Mouse (Mus musculus) forebrain, postnatal 0 days (tissue): Measurements from ENCODE around the gene Rac2. TPM values are rescaled to one million over a fixed set of nuclear protein-coding genes. Genes with fewer than 3 reads are reported as not detected.

ENCODE experiments used
- ATAC-seq: fragments of 200-750 bp; cut with Nextera tagmentation; 2 replicates; pipeline ENCODE4 v1.8.0; 2017; ENCODE audit warnings: mild to moderate bottlenecking, moderate library complexity
- DNase-seq: peaks from one replicate; pipeline ENCODE4 v3.0.0-alpha.2; 2015
- H3K27ac ChIP-seq: fragments of 300-500 bp; sonication (generic); 2 replicates; pipeline ENCODE4 v1.5.1; 2014; ENCODE audit warnings: low read depth, mild to moderate bottlenecking, antibody characterized with exemption, low read length, moderate library complexity, mixed read lengths
- H3K27me3 ChIP-seq: fragments of 300-500 bp; sonication (generic); 2 replicates; pipeline ENCODE4 v1.6.1; 2014; ENCODE audit warnings: mild to moderate bottlenecking, low read length, mixed read lengths; ENCODE audit not compliant: insufficient read depth
- H3K36me3 ChIP-seq: fragments of 300-500 bp; sonication (generic); 2 replicates; pipeline ENCODE4 v1.6.1; 2014; ENCODE audit warnings: mild to moderate bottlenecking, moderate library complexity; ENCODE audit not compliant: insufficient read depth
- H3K4me1 ChIP-seq: fragments of 300-500 bp; sonication (generic); 2 replicates; pipeline ENCODE4 v1.6.1; 2014; ENCODE audit warnings: antibody characterized with exemption; ENCODE audit not compliant: insufficient read depth
- H3K4me2 ChIP-seq: fragments of 300-500 bp; sonication (generic); 2 replicates; pipeline ENCODE4 v1.6.1; 2014; ENCODE audit warnings: low read depth, mild to moderate bottlenecking, moderate library complexity
- H3K4me3 ChIP-seq: fragments of 300-500 bp; sonication (generic); 2 replicates; pipeline ENCODE4 v1.5.1; 2014; ENCODE audit warnings: low read depth, low read length, mixed read lengths
- H3K9ac ChIP-seq: fragments of 300-500 bp; sonication (generic); 2 replicates; pipeline ENCODE4 v1.6.1; 2014; ENCODE audit warnings: mild to moderate bottlenecking
- H3K9me3 ChIP-seq: fragments of 300-500 bp; sonication (generic); 2 replicates; pipeline ENCODE4 v1.6.1; 2016; ENCODE audit warnings: low read length
- CTCF ChIP-seq: sonication (generic); IDR thresholded peaks from 2 replicates; pipeline ENCODE4 v1.5.1; 2016; ENCODE audit warnings: antibody characterized with exemption, control low read depth, low read depth
- WGBS: fragments of 180-500 bp; shearing (Covaris S2); extraction: QIAGEN DNeasy Blood & Tissue Kit; methylation state at CpG from one replicate; pipeline ENCODE4 v1.1.7; 2014; 5-methylcytosine and 5-hydroxymethylcytosine counted together
- polyA plus RNA-seq: library from polyadenylated mRNA; unstranded; fragments of >200 nt; fragmentation: Nextera tagmentation; extraction: Ambion mirVana; gene quantifications from 2 replicates; pipeline ENCODE4 v1.2.1, GENCODE M21; 2015
- total RNA-seq: library from RNA; depleted of rRNA; stranded (reverse); fragments of >200 nt; gene quantifications from 2 replicates; pipeline ENCODE4 v1.2.3, GENCODE M21; 2014

The Rac2 gene
- total and polyA plus RNA-seq, 2 experiments from 2014 or later: 1.1 to 6.5 TPM

DNA sequence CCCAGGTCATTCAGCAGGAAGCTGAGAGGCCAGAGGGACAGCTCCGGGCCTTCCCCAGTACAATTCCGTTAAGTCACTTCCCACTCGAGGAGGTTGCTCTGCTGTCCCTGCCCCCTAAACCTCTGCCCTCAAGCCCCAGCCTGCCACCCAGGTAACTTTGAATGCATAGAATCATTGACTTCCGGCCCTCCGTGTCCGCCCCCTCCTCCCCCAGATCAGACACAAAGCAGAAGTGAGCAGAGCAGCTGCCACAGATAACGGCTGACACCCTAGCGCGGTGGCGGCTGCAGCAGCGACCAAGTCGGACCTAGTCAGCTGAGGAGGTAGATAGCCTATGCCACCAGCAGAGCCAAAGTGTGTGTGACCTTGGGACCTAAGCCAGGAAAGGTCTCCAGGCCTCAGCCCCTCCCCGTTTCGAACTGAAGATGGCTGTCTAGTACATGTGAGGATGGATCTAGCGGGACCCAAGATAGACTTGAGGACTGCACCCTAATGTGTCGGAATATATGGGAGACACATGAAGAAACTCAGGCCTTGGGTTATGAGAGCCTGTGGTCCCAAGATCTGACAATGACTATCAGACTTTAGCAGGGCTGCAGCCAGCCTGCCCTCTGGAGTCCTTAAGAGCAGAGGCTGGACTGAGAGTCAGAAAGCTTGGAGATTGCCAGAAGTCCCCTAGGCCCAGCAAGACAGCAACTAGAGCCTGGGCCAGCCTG, 871 bp downstream of the Rac2 start:
- Histone ChIP-seq H3K9ac (no peak overlapping the region), H3K27ac (no peak overlapping the region), H3K36me3 (no peaks in the 10 kb centered on the region), H3K4me3 (no peak overlapping the region), H3K27me3 (no peaks in the 10 kb centered on the region), H3K4me1 (no peaks in the 10 kb centered on the region), H3K9me3 (no peaks in the 10 kb centered on the region), H3K4me2 (no peak overlapping the region)
- WGBS: 76% methylated on average over 16 of the region's 16 CpGs
- TF ChIP-seq CTCF: no peak
- ATAC-seq (no peak), DNase-seq (no peak)

GRCm38 (mm10) chr15:78570170-78570569, 2.4 kb downstream of the Rac2 start:
- H3K27ac ChIP-seq: no peak overlapping the region
- TF ChIP-seq CTCF: no peak
- H3K27me3 ChIP-seq: no peaks in the 10 kb centered on the region
- no peak for ATAC-seq
- H3K4me1 ChIP-seq: no peaks in the 10 kb centered on the region
- H3K36me3 ChIP-seq: no peaks in the 10 kb centered on the region
- H3K9me3 ChIP-seq: no peaks in the 10 kb centered on the region
- no peak overlapping the region for H3K9ac ChIP-seq
- DNase-seq: no peak
- no peak overlapping the region for H3K4me3 ChIP-seq
- WGBS: 94% methylated on average over 5 of the region's 5 CpGs
- no peak overlapping the region for H3K4me2 ChIP-seq

- ATAC-seq: no peak
- no peak overlapping the region for H3K4me3 ChIP-seq
- H3K27me3 ChIP-seq: no peaks in the 10 kb centered on the region
- no peaks in the 10 kb centered on the region for H3K36me3 ChIP-seq
- no peak overlapping the region for H3K27ac ChIP-seq
- no peak overlapping the region for H3K9ac ChIP-seq
- 77% methylated on average over 9 of the region's 9 CpGs for WGBS
- no peak for DNase-seq
- H3K4me1 ChIP-seq: no peaks in the 10 kb centered on the region
- no peaks in the 10 kb centered on the region for H3K9me3 ChIP-seq
- TF ChIP-seq CTCF: no peak
- H3K4me2 ChIP-seq: no peak overlapping the region
These were observed 4.9 kb downstream of the Rac2 start for GRCm38 (mm10) chr15:78567608-78568120.

DNA sequence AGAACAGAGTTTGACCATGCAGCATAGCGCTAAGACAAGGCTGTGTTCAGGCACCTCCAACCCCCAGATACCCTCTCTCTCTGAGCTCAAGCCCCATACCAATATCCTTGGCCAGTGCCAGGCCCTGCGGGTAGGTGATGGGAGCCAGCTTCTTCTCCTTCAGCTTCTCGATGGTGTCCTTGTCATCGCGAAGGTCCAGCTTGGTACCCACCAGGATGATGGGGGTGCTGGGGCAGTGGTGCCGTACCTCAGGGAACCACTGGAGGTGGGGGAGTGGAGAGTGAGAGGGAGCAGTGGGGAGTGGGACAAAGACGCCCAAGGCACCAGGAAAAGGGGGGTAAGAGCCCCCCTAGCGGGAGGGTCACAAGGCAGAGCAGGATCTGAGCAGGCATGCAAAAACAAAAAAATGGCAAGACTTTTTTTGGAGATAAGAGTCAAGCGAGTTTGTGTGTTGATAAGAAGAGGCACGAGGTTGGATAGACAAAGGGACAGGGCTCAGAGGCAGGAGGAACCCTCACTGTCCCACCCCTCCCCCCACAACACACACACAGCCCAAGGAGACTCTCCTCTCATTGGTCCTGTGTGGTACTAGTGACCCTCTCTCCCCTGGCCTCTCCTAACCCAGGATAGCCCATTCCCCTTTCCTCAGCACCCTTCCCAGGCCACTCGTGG, 7.7 kb downstream of the Rac2 start:
- H3K4me1 ChIP-seq: no peaks in the 10 kb centered on the region
- no peak overlapping the region for H3K9ac ChIP-seq
- no peak for TF ChIP-seq CTCF
- H3K27ac ChIP-seq: no peak overlapping the region
- H3K4me3 ChIP-seq: no peak overlapping the region
- no peaks in the 10 kb centered on the region for H3K36me3 ChIP-seq
- DNase-seq: no peak
- no peak for ATAC-seq
- H3K9me3 ChIP-seq: no peaks in the 10 kb centered on the region
- H3K4me2 ChIP-seq: no peak overlapping the region
- no peaks in the 10 kb centered on the region for H3K27me3 ChIP-seq
- 72% methylated on average over 11 of the region's 11 CpGs for WGBS

GRCm38 (mm10) chr15:78563937-78564336, 8.6 kb downstream of the Rac2 start:
- Histone ChIP-seq H3K9me3 (no peaks in the 10 kb centered on the region), H3K4me3 (no peak overlapping the region), H3K27me3 (no peaks in the 10 kb centered on the region), H3K27ac (no peak overlapping the region), H3K4me2 (no peak overlapping the region), H3K4me1 (no peaks in the 10 kb centered on the region), H3K9ac (no peak overlapping the region), H3K36me3 (no peaks in the 10 kb centered on the region)
- 78% methylated on average over 5 of the region's 5 CpGs for whole genome bisulfite sequencing
- ATAC-seq (no peak), DNase-seq (no peak)
- TF ChIP-seq CTCF: no peak

- DNase-seq (no peak), ATAC-seq (no peak)
- Histone ChIP-seq H3K4me2 (no peak overlapping the region), H3K4me3 (no peak overlapping the region), H3K9me3 (no peaks in the 10 kb centered on the region), H3K27me3 (no peaks in the 10 kb centered on the region), H3K9ac (no peak overlapping the region), H3K4me1 (no peaks in the 10 kb centered on the region), H3K36me3 (no peaks in the 10 kb centered on the region), H3K27ac (no peak overlapping the region)
- no peak for TF ChIP-seq CTCF
- 97% methylated on average over 3 of the region's 3 CpGs for WGBS
These were observed 9.2 kb downstream of the Rac2 start for GRCm38 (mm10) chr15:78563344-78563743.
